Mouse (Mus musculus): Measurements from ENCODE around the gene Eif3m. TPM values are rescaled to one million over a fixed set of nuclear protein-coding genes. Genes with fewer than 3 reads are reported as not detected.
A peak's percentile ranks its signal among the peaks of the same experiment; 100 is the strongest.

Gene Eif3m
- polyA plus RNA-seq, 2 experiments, result 80.8 to 177 TPM

GRCm38 (mm10) chr2:105023815-105024214 lies 6.9 kb upstream of the Eif3m start:
- Histone ChIP-seq H3K9me3 (ENCODE audit: control insufficient read depth, low read length) (no peaks in the 10 kb centered on the region), H3K4me2 (ENCODE audit: low read depth) (no peak overlapping the region), H3K4me3 (ENCODE audit: insufficient read depth in 1 of 2, low read depth in 2 of 2, low read length in 2 of 2) (no peak overlapping the region), H3K9ac (replicated peaks) (no peak overlapping the region), H3K27me3 (ENCODE audit: control insufficient read depth, insufficient read depth, low read length) (no peaks in the 10 kb centered on the region), H3K27ac (no peak overlapping the region), H3K4me1 (replicated peaks; ENCODE audit: control insufficient read depth in 2 of 2, insufficient read depth in 2 of 2, low read length in 1 of 2) (peaks cover 23 to 26% of the 10 kb centered on the region in 2 experiments), H3K36me3 (replicated peaks; ENCODE audit: control insufficient read depth, insufficient read depth, low read depth) (no peaks in the 10 kb centered on the region)
- TF ChIP-seq CTCF (IDR thresholded peaks at IDR 0.05; ENCODE audit: low read depth) (no peak), EP300 (IDR thresholded peaks at IDR 0.05; ENCODE audit: low read depth) (no peak)
- no peak for ATAC-seq (ENCODE audit: insufficient read depth)
- no peak for DNase-seq (ENCODE audit: low read depth in 3 of 3, low spot score in 3 of 3)
- 64% methylated on average over 4 of the region's 4 CpGs for WGBS (ENCODE audit: insufficient replicate concordance)

GRCm38 (mm10) chr2:105023031-105023615 lies 6.2 kb upstream of the Eif3m start:
- DNase-seq (ENCODE audit: low read depth in 3 of 3, low spot score in 3 of 3), result peak; percentile 52 to 60 (median 60)
- Histone ChIP-seq H3K9me3 (ENCODE audit: control insufficient read depth, low read length) (no peaks in the 10 kb centered on the region), H3K27me3 (ENCODE audit: control insufficient read depth, insufficient read depth, low read length) (no peaks in the 10 kb centered on the region), H3K4me1 (replicated peaks; ENCODE audit: control insufficient read depth in 2 of 2, insufficient read depth in 2 of 2, low read length in 1 of 2) (peaks cover 23 to 26% of the 10 kb centered on the region in 2 experiments), H3K36me3 (replicated peaks; ENCODE audit: control insufficient read depth, insufficient read depth, low read depth) (no peaks in the 10 kb centered on the region), H3K27ac (no peak overlapping the region), H3K4me2 (ENCODE audit: low read depth) (no peak overlapping the region), H3K4me3 (ENCODE audit: insufficient read depth in 1 of 2, low read depth in 2 of 2, low read length in 2 of 2) (no peak overlapping the region), H3K9ac (replicated peaks) (no peak overlapping the region)
- TF ChIP-seq CTCF (IDR thresholded peaks at IDR 0.05; ENCODE audit: low read depth) (no peak), EP300 (IDR thresholded peaks at IDR 0.05; ENCODE audit: low read depth) (peak; percentile 88)
- WGBS (ENCODE audit: insufficient replicate concordance), result 38% methylated on average over 6 of the region's 6 CpGs
- peak; percentile 71 for ATAC-seq (ENCODE audit: insufficient read depth)

GRCm38 (mm10) chr2:105021836-105022235 lies 5.0 kb upstream of the Eif3m start:
- DNase-seq (ENCODE audit: low read depth in 3 of 3, low spot score in 3 of 3), result peak; percentile 46 to 57 (median 54)
- Histone ChIP-seq H3K9ac (replicated peaks) (no peak overlapping the region), H3K36me3 (replicated peaks; ENCODE audit: control insufficient read depth, insufficient read depth, low read depth) (no peaks in the 10 kb centered on the region), H3K4me1 (replicated peaks; ENCODE audit: control insufficient read depth in 2 of 2, insufficient read depth in 2 of 2, low read length in 1 of 2) (peaks cover 28 to 33% of the 10 kb centered on the region in 2 experiments), H3K4me2 (ENCODE audit: low read depth) (peak overlapping the region; percentile 52), H3K4me3 (ENCODE audit: insufficient read depth in 1 of 2, low read depth in 2 of 2, low read length in 2 of 2) (no peak overlapping the region), H3K9me3 (ENCODE audit: control insufficient read depth, low read length) (no peaks in the 10 kb centered on the region), H3K27ac (peak overlapping the region; percentile 63), H3K27me3 (ENCODE audit: control insufficient read depth, insufficient read depth, low read length) (no peaks in the 10 kb centered on the region)
- no peak for TF ChIP-seq CTCF (IDR thresholded peaks at IDR 0.05; ENCODE audit: low read depth)
- TF ChIP-seq EP300 (IDR thresholded peaks at IDR 0.05; ENCODE audit: low read depth), result peak; percentile 62; the same call in 1 of the 2 replicates
- peak; percentile 59 for ATAC-seq (ENCODE audit: insufficient read depth)
- WGBS (ENCODE audit: insufficient replicate concordance), result 23% methylated on average over 2 of the region's 2 CpGs

- Histone ChIP-seq H3K4me3 (ENCODE audit: insufficient read depth in 1 of 2, low read depth in 2 of 2, low read length in 2 of 2) (no peak overlapping the region), H3K4me2 (ENCODE audit: low read depth) (peak overlapping the region; percentile 52), H3K9me3 (ENCODE audit: control insufficient read depth, low read length) (no peaks in the 10 kb centered on the region), H3K27me3 (ENCODE audit: control insufficient read depth, insufficient read depth, low read length) (no peaks in the 10 kb centered on the region), H3K27ac (peak overlapping the region; percentile 63), H3K4me1 (replicated peaks; ENCODE audit: control insufficient read depth in 2 of 2, insufficient read depth in 2 of 2, low read length in 1 of 2) (peaks cover 28 to 33% of the 10 kb centered on the region in 2 experiments), H3K9ac (replicated peaks) (no peak overlapping the region), H3K36me3 (replicated peaks; ENCODE audit: control insufficient read depth, insufficient read depth, low read depth) (no peaks in the 10 kb centered on the region)
- DNase-seq (ENCODE audit: low read depth in 3 of 3, low spot score in 3 of 3) (no peak), ATAC-seq (ENCODE audit: insufficient read depth) (no peak)
- WGBS (ENCODE audit: insufficient replicate concordance), result 80% methylated on average over 12 of the region's 12 CpGs
- TF ChIP-seq CTCF (IDR thresholded peaks at IDR 0.05; ENCODE audit: low read depth), result no peak
- no peak for TF ChIP-seq EP300 (IDR thresholded peaks at IDR 0.05; ENCODE audit: low read depth)
These were observed 4.4 kb upstream of the Eif3m start for GRCm38 (mm10) chr2:105021256-105021655.

- no peaks in the 10 kb centered on the region for H3K27me3 ChIP-seq (ENCODE audit: control insufficient read depth, insufficient read depth, low read length)
- no peak overlapping the region for H3K4me3 ChIP-seq (ENCODE audit: insufficient read depth in 1 of 2, low read depth in 2 of 2, low read length in 2 of 2)
- no peak overlapping the region for H3K27ac ChIP-seq
- H3K4me2 ChIP-seq (ENCODE audit: low read depth), result no peak overlapping the region
- H3K9me3 ChIP-seq (ENCODE audit: control insufficient read depth, low read length), result no peaks in the 10 kb centered on the region
- no peak for ATAC-seq (ENCODE audit: insufficient read depth)
- H3K9ac ChIP-seq (replicated peaks), result no peak overlapping the region
- H3K36me3 ChIP-seq (replicated peaks; ENCODE audit: control insufficient read depth, insufficient read depth, low read depth), result no peaks in the 10 kb centered on the region
- DNase-seq (ENCODE audit: low read depth in 3 of 3, low spot score in 3 of 3), result no peak
- TF ChIP-seq CTCF (IDR thresholded peaks at IDR 0.05; ENCODE audit: low read depth) (no peak), EP300 (IDR thresholded peaks at IDR 0.05; ENCODE audit: low read depth) (no peak)
- H3K4me1 ChIP-seq (replicated peaks; ENCODE audit: control insufficient read depth in 2 of 2, insufficient read depth in 2 of 2, low read length in 1 of 2), result peaks cover 28 to 38% of the 10 kb centered on the region in 2 experiments
- 64% methylated on average over 1 of the region's 1 CpGs for WGBS (ENCODE audit: insufficient replicate concordance)
These were observed 2.6 kb upstream of the Eif3m start for GRCm38 (mm10) chr2:105019457-105019856.

Measured in liver, embryonic 14.5 days (tissue).